Mouse (Mus musculus): ENCODE data around the gene Sox3.

Sox3 gene

DNA sequence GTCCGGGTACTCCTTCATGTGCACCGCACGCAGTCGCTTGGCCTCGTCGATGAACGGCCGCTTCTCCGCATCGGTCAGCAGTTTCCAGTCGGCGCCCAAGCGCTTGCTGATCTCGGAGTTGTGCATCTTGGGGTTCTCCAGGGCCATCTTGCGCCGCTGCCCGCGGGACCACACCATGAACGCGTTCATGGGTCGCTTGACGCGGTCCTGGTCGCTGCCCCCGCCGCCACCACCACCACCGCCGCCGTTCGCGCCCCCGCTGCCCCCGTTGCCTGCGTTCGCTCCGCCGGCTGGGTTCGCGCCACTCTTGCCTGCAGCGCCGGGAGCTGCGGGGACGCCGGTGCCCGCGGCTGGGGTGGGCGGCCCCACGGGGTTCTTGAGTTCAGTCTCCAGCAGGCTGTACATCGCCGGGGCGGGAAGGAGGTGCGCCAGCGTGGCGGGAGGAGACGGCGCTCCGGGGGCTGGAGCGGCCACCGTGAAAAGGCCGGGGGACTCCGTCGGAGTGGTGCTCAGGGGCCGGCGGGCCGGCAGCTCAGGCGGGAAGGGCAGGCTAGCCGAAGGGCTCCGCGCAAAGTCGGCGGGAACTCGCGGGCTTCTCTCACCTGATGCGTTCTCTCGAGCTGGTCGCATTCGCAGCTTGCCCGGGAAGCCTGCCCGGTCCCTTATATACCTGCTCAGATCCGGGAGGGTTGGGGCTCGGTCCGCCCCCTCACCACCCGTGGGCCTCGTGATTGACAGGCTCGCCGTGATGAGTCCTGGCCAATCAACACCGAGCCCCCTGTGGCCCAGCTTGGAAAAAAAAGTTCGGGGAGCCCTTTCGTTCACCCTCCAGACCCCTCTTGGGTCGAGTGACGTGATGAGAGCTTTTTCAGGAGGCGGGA lies at the start of gene Sox3:
Gene Sox3, minus strand, starts transcription at position 630 of the 881 bp plus-strand sequence.
- no peak for DNase-seq (ENCODE audit: low spot score in 2 of 2)

DNA sequence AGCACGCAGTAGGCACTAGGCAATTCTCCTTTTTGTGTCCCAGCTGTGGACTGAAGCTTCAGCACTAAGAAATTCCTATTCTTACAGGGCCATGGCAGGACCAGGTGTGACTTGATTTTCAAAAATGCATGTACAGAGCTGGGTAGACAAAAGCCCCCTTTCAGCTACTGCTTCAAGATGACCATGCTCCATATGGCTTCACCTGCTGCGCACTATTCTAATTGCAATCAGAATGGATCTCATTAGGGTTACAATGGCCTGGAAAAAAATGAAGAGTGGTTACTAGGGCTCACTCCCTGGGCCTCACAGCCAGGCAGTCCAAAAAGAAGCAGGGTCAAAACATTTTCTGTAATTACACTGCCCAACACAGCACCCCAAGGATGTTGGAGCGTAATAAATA lies 47.0 kb upstream of the Sox3 start:
- no peak for DNase-seq (ENCODE audit: low spot score in 2 of 2)

DNA sequence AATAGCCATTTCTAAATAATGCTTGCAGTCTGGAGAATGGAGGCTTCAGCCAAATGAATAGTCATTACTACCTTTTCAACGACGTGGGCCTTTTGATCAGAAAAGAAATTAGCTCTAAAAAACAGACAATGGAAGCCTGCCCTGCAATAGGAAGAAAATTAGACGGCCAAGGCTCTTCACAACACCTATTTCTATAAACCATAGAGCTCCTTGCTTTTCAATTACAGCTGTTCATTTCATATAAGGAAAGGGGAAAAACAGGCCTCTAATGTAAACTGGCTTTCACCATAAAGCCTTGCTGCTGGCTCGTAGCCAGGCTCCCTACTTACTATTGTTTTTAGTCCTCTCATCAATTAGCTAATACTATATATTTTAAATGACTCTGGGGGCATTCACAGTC lies 6.3 kb upstream of the Sox3 start:
- no peak for DNase-seq (ENCODE audit: low spot score in 2 of 2)

DNA sequence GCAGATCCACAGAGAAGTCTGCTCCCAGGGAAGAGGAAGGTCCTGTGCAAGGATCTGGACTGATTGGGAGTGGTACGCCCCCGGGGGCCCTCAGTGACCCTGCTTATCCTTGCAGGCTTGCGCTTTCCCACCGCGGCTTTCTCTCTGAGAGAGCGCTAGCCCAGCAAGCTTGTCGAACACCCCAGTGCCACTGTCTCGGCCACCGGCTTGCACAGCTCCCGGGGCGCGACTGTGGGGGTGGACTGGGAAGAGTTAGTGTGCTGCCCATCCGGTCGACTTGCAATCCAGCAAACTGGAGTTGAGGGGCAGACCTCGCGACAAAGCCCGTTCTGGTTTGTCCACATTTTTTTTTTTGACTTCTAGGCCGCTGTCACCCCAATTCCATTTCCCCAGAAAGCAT lies 5.4 kb upstream of the Sox3 start:
- no peak for DNase-seq (ENCODE audit: low spot score in 2 of 2)

DNA sequence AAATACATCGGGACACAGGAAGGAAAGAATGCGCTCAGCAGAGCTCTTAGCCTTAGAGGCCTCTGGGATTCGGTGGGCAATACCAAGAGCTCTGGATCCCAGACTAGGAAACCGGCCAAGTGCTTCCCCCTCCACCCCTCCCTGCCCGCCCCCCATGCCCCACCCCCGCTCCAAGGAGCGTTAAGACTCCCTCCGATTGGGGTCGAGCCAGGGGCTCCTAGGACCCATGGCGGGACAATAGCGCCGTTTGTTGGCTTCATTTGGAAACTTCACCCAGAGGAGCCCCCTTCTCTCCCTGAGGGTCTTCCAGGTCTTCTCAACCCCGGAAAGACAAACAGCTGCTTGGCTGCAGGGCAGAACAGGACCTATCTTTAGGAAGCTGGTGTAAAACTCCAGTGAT lies 3.1 kb upstream of the Sox3 start:
- DNase-seq (ENCODE audit: low spot score in 2 of 2): no peak

DNA sequence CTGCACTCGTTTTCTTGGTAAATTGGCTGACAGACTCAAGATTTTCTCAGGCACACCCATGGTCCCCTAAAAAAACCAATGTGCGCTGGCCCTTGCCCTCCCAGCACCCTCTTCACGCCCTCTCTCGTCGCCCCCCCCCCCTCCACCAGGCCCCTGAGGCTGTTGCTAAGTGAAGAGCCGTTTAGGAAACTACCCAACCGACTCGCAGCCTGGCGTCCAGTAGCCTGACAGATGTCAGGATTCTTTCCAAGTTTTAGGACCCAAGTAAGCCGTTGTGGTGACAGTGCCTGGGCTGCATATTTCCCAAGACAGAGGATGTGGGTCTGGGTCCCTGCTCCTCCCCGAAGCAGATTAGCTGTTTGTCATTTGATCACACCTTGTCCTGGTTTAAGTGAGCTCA lies 2.2 kb upstream of the Sox3 start:
- no peak for DNase-seq (ENCODE audit: low spot score in 2 of 2)

DNA sequence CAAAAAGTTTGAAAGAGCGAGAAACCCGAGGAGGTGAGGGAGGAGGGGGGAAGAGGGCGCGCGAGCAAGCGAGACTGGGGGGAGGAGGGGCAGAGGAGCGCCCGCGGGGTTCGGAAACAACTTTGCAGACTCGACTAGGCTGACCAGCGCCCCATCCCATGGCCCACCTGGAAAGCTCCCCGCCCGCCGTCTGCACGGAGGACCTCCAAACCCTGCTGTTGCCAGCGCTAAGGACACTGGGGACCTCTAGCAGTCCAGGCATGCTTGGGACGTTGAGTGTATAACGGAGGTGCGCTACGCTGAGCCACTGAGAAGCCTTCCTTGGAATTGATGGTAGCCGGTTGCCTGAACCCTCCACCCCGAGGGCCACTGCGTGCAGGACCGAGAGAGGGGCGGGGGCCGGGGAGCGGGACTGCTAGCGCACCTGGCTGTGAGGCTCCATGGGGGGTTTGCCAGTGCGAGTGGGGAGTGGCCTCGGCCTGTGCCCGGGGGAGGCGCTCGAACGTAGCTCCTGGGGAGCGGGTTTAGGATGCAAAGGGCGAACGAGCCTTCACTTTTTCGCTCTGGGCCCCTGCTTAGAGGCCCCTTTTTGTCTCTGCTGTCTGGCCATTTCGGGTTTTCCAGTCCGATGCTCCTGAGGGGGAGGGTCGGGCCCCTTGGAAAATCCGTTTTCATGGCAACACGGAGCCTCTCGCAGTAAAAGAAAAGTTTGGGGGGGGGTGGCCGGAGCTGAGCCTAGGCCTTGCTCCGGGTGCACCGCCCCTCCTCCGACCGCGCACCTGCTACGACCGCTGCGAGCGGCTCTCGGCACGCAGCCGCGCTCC lies 702 bp upstream of the Sox3 start:
- no peak for DNase-seq (ENCODE audit: low spot score in 2 of 2)

- DNase-seq (ENCODE audit: low spot score in 2 of 2): no peak
These were observed 981 bp downstream of the Sox3 start for GRCm38 (mm10) chrX:60892098-60892800.

GRCm38 (mm10) chrX:60891329-60892095 lies 1.7 kb downstream of the Sox3 start:
- no peak for DNase-seq (ENCODE audit: low spot score in 2 of 2)

GRCm38 (mm10) chrX:60890651-60891050 lies 2.6 kb downstream of the Sox3 start:
- DNase-seq (ENCODE audit: low spot score in 2 of 2): no peak

DNA sequence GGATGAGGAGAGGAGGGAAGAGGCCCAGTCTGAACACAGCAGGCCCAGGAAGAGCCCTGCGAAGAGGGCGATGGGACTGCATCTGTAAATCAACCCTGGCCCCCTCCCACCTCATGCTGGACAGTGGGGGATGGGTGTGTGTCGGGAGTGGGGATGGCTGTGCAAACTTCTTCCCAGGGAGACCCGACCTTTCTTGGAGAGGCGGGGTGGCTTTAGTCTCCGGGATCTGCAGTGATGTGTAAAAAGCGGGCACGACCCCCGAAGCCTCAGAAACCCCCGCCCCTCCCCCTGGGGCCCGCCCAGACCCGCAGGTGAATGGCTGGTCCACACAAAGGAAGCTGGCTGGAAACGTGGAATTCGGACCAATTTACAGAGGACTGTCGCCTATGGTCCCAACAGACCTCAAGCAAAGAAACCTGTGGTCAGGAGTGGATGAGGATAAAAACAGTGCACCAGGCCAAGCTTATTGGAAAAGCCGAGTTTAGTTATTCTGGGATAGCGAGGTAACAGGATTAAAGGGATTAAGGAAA lies 3.2 kb downstream of the Sox3 start:
- no peak for DNase-seq (ENCODE audit: low spot score in 2 of 2)

Measured in spleen, postnatal 10 days (tissue).